Mouse (Mus musculus) MEL (cell line): Measurements from ENCODE around the gene Tmem220. TPM values are rescaled to one million over a fixed set of nuclear protein-coding genes. Genes with fewer than 3 reads are reported as not detected.
A peak's percentile ranks its signal among the peaks of the same experiment; 100 is the strongest.

Experiments
- DNase-seq: peaks from one replicate; pipeline ENCODE4 v3.0.0; 2011; ENCODE audit warnings: low read depth, low spot score
- H3K27ac ChIP-seq: 2 replicates; pipeline ENCODE4 v1.5.1; 2012; ENCODE audit warnings: low read depth, mild to moderate bottlenecking, control low read depth, low read length, moderate library complexity; ENCODE audit not compliant: control insufficient read depth
- H3K27me3 ChIP-seq, 2 experiments: fragments of 150-350 bp in 1 of 2; sonication (generic) in 1 of 2; 2 replicates each; pipeline ENCODE4 v1.6.1; 2012; ENCODE audit warnings: low read length in 2 of 2, mild to moderate bottlenecking in 2 of 2, improper control_type of control experiment in 1 of 2, moderate library complexity in 1 of 2; ENCODE audit not compliant: insufficient read depth in 2 of 2, control insufficient read depth in 1 of 2
- H3K36me3 ChIP-seq, 2 experiments: 2 replicates each; pipeline ENCODE4 v1.6.1; 2012 to 2014; ENCODE audit warnings: low read length in 2 of 2, improper control_type of control experiment in 1 of 2, inconsistent platforms in 1 of 2, mild to moderate bottlenecking in 1 of 2; ENCODE audit not compliant: insufficient read depth in 2 of 2, control insufficient read depth in 1 of 2
- H3K4me1 ChIP-seq, 2 experiments: fragments of 150-350 bp in 1 of 2; sonication (generic) in 1 of 2; 2 replicates each; pipeline ENCODE4 v1.6.1; 2012; ENCODE audit warnings: low read length in 2 of 2, improper control_type of control experiment in 1 of 2, mild to moderate bottlenecking in 1 of 2; ENCODE audit not compliant: insufficient read depth in 2 of 2, control insufficient read depth in 1 of 2
- H3K4me3 ChIP-seq, 2 experiments: fragments of 150-350 bp in 1 of 2; sonication (generic) in 1 of 2; 2 replicates each; pipeline ENCODE4 v1.5.1; 2012; ENCODE audit warnings: low read depth in 2 of 2, low read length in 2 of 2, mild to moderate bottlenecking in 2 of 2, moderate library complexity in 2 of 2, control low read depth in 1 of 2, improper control_type of control experiment in 1 of 2; ENCODE audit not compliant: control insufficient read depth in 1 of 2, insufficient read depth in 1 of 2
- H3K79me2 ChIP-seq: 2 replicates; pipeline ENCODE4 v1.6.1; 2012; ENCODE audit warnings: mild to moderate bottlenecking, low read length, moderate library complexity; ENCODE audit not compliant: control insufficient read depth, poor library complexity, insufficient read depth
- H3K9ac ChIP-seq: 2 replicates; pipeline ENCODE4 v1.6.1; 2012; ENCODE audit warnings: low read depth, mild to moderate bottlenecking, control low read depth, low read length, moderate library complexity; ENCODE audit not compliant: control insufficient read depth, poor library complexity, severe bottlenecking
- H3K9me3 ChIP-seq: fragments of 150-350 bp; sonication (generic); replicated peaks from 2 replicates; pipeline ENCODE4 v1.6.1; 2012; ENCODE audit warnings: mild to moderate bottlenecking, low read length, improper control_type of control experiment, moderate library complexity; ENCODE audit not compliant: insufficient read depth
- BHLHE40 ChIP-seq: IDR thresholded peaks from 2 replicates; pipeline ENCODE4 v1.6.1; 2012; ENCODE audit warnings: low read depth, mild to moderate bottlenecking, inconsistent platforms, low read length, improper control_type of control experiment, borderline replicate concordance
- CHD2 ChIP-seq: IDR thresholded peaks from 2 replicates; pipeline ENCODE4 v1.6.1; 2011; ENCODE audit warnings: low read length, improper control_type of control experiment
- CTCF ChIP-seq, 3 experiments: IDR thresholded peaks in 2 of 3; conservative IDR thresholded peaks in 1 of 3; 2 replicates each; pipeline ENCODE4 v1.5.1; 2011 to 2012; ENCODE audit warnings: low read length in 3 of 3, low read depth in 2 of 3, mild to moderate bottlenecking in 2 of 3, improper control_type of control experiment in 1 of 3, inconsistent platforms in 1 of 3, mixed read lengths in 1 of 3, moderate library complexity in 1 of 3; ENCODE audit not compliant: control insufficient read depth in 1 of 3, insufficient read depth in 1 of 3, poor library complexity in 1 of 3, severe bottlenecking in 1 of 3
- ELF1 ChIP-seq: IDR thresholded peaks from 2 replicates; pipeline ENCODE4 v1.6.1; 2014; ENCODE audit warnings: low read depth, mild to moderate bottlenecking, inconsistent platforms, low read length, improper control_type of control experiment, moderate library complexity
- EP300 ChIP-seq, 2 experiments: IDR thresholded peaks; 2 replicates each; pipeline ENCODE4 v1.6.1; 2011; ENCODE audit warnings: improper control_type of control experiment in 2 of 2, low read length in 2 of 2, low read depth in 1 of 2, mild to moderate bottlenecking in 1 of 2
- ETS1 ChIP-seq: IDR thresholded peaks from 2 replicates; pipeline ENCODE4 v1.6.1; 2012; ENCODE audit warnings: low read depth, mild to moderate bottlenecking, inconsistent platforms, low read length, improper control_type of control experiment, moderate library complexity
- KAT2A ChIP-seq: conservative IDR thresholded peaks from 2 replicates; pipeline ENCODE4 v1.6.1; 2012; ENCODE audit warnings: low read depth, low read length, improper control_type of control experiment, inconsistent platforms
- MAFK ChIP-seq: IDR thresholded peaks from 2 replicates; pipeline ENCODE4 v1.6.1; 2011; ENCODE audit warnings: low read depth, mild to moderate bottlenecking, low read length, improper control_type of control experiment, borderline replicate concordance
- MAX ChIP-seq: IDR thresholded peaks from 2 replicates; pipeline ENCODE4 v1.6.1; 2011; ENCODE audit warnings: low read length, improper control_type of control experiment
- MAZ ChIP-seq: IDR thresholded peaks from 2 replicates; pipeline ENCODE4 v1.6.1; 2012; ENCODE audit warnings: low read depth, mild to moderate bottlenecking, inconsistent platforms, low read length, improper control_type of control experiment
- MXI1 ChIP-seq: IDR thresholded peaks from 2 replicates; pipeline ENCODE4 v1.6.1; 2011; ENCODE audit warnings: mild to moderate bottlenecking, low read depth, low read length, improper control_type of control experiment
- MYB ChIP-seq: IDR thresholded peaks from 2 replicates; pipeline ENCODE4 v1.6.1; 2011; ENCODE audit warnings: mild to moderate bottlenecking, low read depth, low read length, improper control_type of control experiment
- NELFE ChIP-seq: IDR thresholded peaks from 2 replicates; pipeline ENCODE4 v1.6.1; 2011; ENCODE audit warnings: low read depth, low read length, improper control_type of control experiment
- NRF1 ChIP-seq: IDR thresholded peaks from 2 replicates; pipeline ENCODE4 v1.6.1; 2014; ENCODE audit warnings: low read depth, mild to moderate bottlenecking, inconsistent platforms, low read length, improper control_type of control experiment, moderate library complexity; ENCODE audit not compliant: poor library complexity, insufficient read depth, severe bottlenecking
- POLR2A ChIP-seq, 2 experiments: IDR thresholded peaks; 2 replicates each; pipeline ENCODE4 v1.6.1; 2011 to 2012; ENCODE audit warnings: low read length in 2 of 2, mild to moderate bottlenecking in 2 of 2, control low read depth in 1 of 2, improper control_type of control experiment in 1 of 2, low read depth in 1 of 2, moderate library complexity in 1 of 2; ENCODE audit not compliant: control insufficient read depth in 1 of 2, insufficient read depth in 1 of 2, poor library complexity in 1 of 2
- RAD21 ChIP-seq: IDR thresholded peaks from 2 replicates; pipeline ENCODE4 v1.6.1; 2011; ENCODE audit warnings: mild to moderate bottlenecking, low read depth, low read length, improper control_type of control experiment
- SMC3 ChIP-seq: IDR thresholded peaks from 2 replicates; pipeline ENCODE4 v1.6.1; 2011; ENCODE audit warnings: low read depth, low read length, improper control_type of control experiment
- TAL1 ChIP-seq: IDR thresholded peaks from 2 replicates; pipeline ENCODE4 v1.6.1; 2012; ENCODE audit warnings: mild to moderate bottlenecking, inconsistent platforms, low read length, moderate library complexity, mixed read lengths
- TCF12 ChIP-seq: IDR thresholded peaks from 2 replicates; pipeline ENCODE4 v1.6.1; 2014; ENCODE audit warnings: low read depth, mild to moderate bottlenecking, inconsistent platforms, low read length, improper control_type of control experiment, moderate library complexity
- ZC3H11A ChIP-seq: IDR thresholded peaks from 2 replicates; pipeline ENCODE4 v1.6.1; 2012; ENCODE audit warnings: low read depth, mild to moderate bottlenecking, inconsistent platforms, low read length, improper control_type of control experiment
- ZKSCAN1 ChIP-seq: IDR thresholded peaks from 2 replicates; pipeline ENCODE4 v1.6.1; 2012; ENCODE audit warnings: low read depth, mild to moderate bottlenecking, inconsistent platforms, low read length, improper control_type of control experiment, moderate library complexity
- ZNF384 ChIP-seq: IDR thresholded peaks from 2 replicates; pipeline ENCODE4 v1.6.1; 2012; ENCODE audit warnings: low read depth, mild to moderate bottlenecking, inconsistent platforms, low read length, improper control_type of control experiment
- polyA plus RNA-seq, 2 experiments: library from polyadenylated mRNA; stranded (reverse) in 1 of 2; unstranded in 1 of 2; fragments of >175 nt in 1 of 2; fragments of >200 nt in 1 of 2; gene quantifications; 2 replicates each; pipeline versions ENCODE4 v1.2.1 to v1.2.4; 2012; ENCODE audit warnings: low replicate concordance in 2 of 2, low read depth in 1 of 2; ENCODE audit not compliant: insufficient read length in 2 of 2, insufficient read depth in 1 of 2, missing spikeins in 1 of 2
- total RNA-seq: library from RNA; depleted of rRNA; stranded (reverse); fragments of 300-350 nt; gene quantifications from 2 replicates; pipeline ENCODE4 v1.2.3, GENCODE M21; 2012

The Tmem220 gene
- total and polyA plus RNA-seq, 3 experiments = 0.35 to 0.99 TPM; not detected in 1

DNA sequence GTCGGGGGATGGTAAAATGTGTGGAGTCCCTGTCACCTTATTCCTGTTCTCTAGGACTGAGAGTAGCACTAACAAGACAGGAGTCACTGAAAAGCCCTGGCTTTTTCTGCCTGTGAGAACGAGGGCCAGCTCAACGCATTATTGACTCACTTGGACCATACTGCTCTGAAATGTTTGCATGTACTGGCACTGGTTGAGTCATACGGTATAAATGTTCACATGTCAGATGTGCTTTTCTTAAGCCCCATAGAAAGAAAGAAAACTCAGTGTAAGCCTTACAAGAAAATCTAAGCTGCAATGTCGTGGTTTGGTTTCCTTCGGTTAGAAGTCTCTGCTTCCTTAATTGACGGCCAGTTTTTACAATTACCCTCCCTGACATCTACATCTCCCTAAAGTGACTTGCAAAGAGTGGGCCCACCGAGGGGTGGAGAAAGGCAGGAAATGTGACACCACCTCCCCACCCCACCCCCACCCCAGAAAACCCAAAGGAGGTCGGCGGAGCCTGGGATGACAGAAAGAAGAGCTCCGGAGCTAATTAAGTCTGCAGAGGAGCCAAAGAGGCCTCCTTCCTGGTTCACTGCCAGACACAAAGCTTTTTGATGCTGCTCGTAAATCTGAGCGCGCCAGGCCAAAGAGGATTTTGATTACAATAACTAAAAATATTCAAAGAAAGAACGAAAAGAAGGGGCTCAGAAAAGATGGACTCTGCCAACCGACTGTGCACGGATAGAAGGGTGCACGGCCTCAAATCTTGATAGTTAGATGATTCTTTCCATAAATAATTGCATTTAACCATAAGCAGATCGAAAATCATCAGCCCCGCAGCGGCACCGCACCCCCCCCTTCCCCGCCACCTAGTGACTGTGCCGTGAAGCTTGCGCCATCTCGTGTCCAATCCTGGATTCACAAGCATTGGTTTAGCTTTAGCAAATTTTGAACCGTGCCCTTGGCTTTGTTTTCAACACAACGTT lies 40.5 kb upstream of the Tmem220 start:
- H3K4me1 ChIP-seq = peaks cover 0 to 4% of the 10 kb centered on the region in 2 experiments; a peak in 1 of 4 replicates
- H3K4me3 ChIP-seq = peak overlapping the region; percentile 86 to 97
- peaks cover 0 to 3% of the 10 kb centered on the region in 2 experiments; a peak in 1 of 4 replicates for H3K36me3 ChIP-seq
- DNase-seq = peak; percentile 88
- peaks cover 0 to 3% of the 10 kb centered on the region in 2 experiments; a peak in 2 of 4 replicates for H3K27me3 ChIP-seq
- no peak for TF ChIP-seq ZKSCAN1
- TF ChIP-seq MXI1 = no peak
- no peak for TF ChIP-seq TAL1
- TF ChIP-seq SMC3 = peak; percentile 82
- TF ChIP-seq MAZ = peak; percentile 94
- TF ChIP-seq BHLHE40 = 0 out of 2 replicates have a peak, but pooled peaks have one; percentile 14
- no peak for TF ChIP-seq ZNF384
- TF ChIP-seq RAD21 = peak; percentile 70
- no peak for TF ChIP-seq ELF1
- no peak for TF ChIP-seq NELFE
- no peak for TF ChIP-seq KAT2A
- TF ChIP-seq MYB = no peak
- no peak for TF ChIP-seq MAFK
- TF ChIP-seq CHD2 = no peak
- TF ChIP-seq ETS1 = no peak
- TF ChIP-seq ZC3H11A = peak; percentile 45
- TF ChIP-seq NRF1 = no peak
- peak; percentile 72 to 99 (median 89); a peak in 5 of 6 replicates for TF ChIP-seq CTCF (IDR thresholded peaks at IDR 0.05 in 2 of 3, conservative IDR thresholded peaks at IDR 0.05 in 1 of 3; ENCODE audit: control insufficient read depth in 1 of 3, insufficient read depth in 1 of 3, low read depth in 2 of 3, low read length in 3 of 3, poor library complexity in 1 of 3, severe bottlenecking in 1 of 3)
- no peaks in the 10 kb centered on the region for H3K9me3 ChIP-seq
- no peak overlapping the region for H3K27ac ChIP-seq
- peak overlapping the region; percentile 72 for H3K9ac ChIP-seq
- no peaks in the 10 kb centered on the region for H3K79me2 ChIP-seq

DNA sequence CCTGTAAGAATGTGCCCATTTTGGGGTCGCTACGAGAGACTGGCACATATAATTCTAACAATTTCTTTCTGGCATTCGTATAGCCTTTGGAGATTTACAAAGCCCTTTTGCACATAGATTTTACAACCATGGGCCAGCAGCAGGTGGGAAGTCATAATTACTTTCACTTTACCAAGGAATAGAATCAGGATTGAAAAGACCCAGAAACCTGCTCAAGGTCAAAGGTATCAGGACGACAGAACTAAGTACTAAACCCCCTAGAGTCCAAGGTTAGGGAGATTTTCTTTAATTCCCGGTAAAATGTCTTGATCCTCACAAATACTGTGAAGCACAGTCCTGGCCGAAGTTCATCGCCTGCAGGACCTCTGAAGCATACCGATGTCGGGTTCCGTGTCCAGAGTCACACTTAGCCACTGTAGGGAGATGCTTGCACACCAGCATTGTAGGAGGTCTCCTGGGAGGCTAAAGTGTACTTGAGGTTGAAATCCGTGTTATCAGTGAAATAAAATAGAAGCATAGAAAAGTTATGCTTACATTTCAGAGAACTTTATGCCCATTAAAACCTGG lies 39.7 kb upstream of the Tmem220 start:
- Histone ChIP-seq H3K9me3 (no peaks in the 10 kb centered on the region), H3K9ac (peak overlapping the region; percentile 72), H3K4me3 (peak overlapping the region; percentile 86 to 97), H3K27me3 (peaks cover 0 to 2% of the 10 kb centered on the region in 2 experiments; a peak in 1 of 4 replicates), H3K4me1 (peaks cover 0 to 4% of the 10 kb centered on the region in 2 experiments; a peak in 1 of 4 replicates), H3K27ac (no peak overlapping the region), H3K36me3 (peaks cover 0 to 3% of the 10 kb centered on the region in 2 experiments; a peak in 1 of 4 replicates), H3K79me2 (no peaks in the 10 kb centered on the region)
- DNase-seq = peak; percentile 50
- TF ChIP-seq ZKSCAN1 (no peak), SMC3 (no peak), NRF1 (no peak), ETS1 (no peak), EP300 (IDR thresholded peaks at IDR 0.05; ENCODE audit: low read depth in 1 of 2, low read length in 2 of 2) (no peak), POLR2A (IDR thresholded peaks at IDR 0.05; ENCODE audit: control insufficient read depth in 1 of 2, insufficient read depth in 1 of 2, low read depth in 1 of 2, low read length in 2 of 2, poor library complexity in 1 of 2) (no peak), TCF12 (no peak), MAX (no peak)
